Mouse (Mus musculus): ENCODE measurements around the gene Tsc22d1.

GRCm38 (mm10) chr14:76398251-76398650 lies 16.5 kb upstream of the Tsc22d1 start:
- TF ChIP-seq POLR2A (IDR thresholded peaks at IDR 0.05; ENCODE audit: low read depth, low read length), result no peak
- no peak for TF ChIP-seq CTCF (conservative IDR thresholded peaks at IDR 0.05; ENCODE audit: insufficient read depth, insufficient read length, low read depth, low read length)
